Mouse (Mus musculus) spleen, adult 10 weeks (tissue): ENCODE data around the gene Glrx2. TPM values are rescaled to one million over a fixed set of nuclear protein-coding genes. Genes with fewer than 3 reads are reported as not detected.

Experiments used
- polyA plus RNA-seq: library from polyadenylated mRNA; stranded (reverse); fragments of 350-450 nt; fragmentation: Illumina TruSeq; extraction: RNeasy Lipid Tissue Mini Kit (QIAGEN cat#74804); gene quantifications from one replicate; pipeline ENCODE4 v1.2.3, GENCODE M21; 2015; ENCODE audit warnings: low replicate concordance; ENCODE audit not compliant: insufficient read depth

Gene Glrx2
- 57.6 TPM for polyA plus RNA-seq

DNA sequence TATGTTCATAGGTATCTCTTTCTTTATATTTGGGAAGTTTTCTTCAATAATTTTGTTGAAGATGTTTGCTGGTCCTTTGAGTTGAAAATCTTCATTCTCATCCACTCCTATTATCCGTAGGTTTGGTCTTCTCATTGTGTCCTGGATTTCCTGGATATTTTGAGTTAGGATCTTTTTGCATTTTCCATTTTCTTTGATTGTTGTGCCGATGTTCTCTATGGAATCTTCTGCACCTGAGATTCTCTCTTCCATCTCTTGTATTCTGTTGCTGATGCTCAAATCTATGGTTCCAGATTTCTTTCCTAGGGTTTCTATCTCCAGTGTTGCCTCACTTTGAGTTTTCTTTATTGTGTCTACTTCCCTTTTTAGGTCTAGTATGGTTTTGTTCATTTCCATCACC is at the start of gene Glrx2:
Glrx2 (plus strand) TSS at position 301 of the 400 bp plus-strand sequence.

DNA sequence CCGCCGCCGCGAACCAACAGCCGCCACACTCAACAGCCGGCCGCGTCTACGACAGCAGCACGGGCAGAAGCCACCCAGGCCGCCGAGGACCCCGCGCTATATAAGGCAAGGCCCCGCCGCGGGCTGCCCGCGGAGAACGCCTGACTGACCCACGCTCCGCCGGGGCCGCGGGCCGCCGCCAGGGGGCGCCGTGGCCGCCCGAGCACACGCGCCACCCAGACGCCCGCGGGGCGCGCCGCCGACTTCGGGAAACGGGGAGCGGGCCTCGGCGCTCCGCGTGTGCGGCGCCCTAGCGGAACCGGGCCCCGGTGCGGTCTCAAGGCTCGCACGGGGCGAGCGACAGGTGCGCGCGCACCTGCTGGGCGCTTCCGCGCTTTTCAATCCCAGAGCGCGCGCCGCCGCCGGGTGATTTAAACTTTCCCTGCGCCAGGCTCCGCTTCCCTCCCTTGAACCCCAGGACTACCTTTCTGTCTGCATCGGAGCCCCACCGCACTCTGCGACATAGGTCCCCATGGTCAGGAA is 13.3 kb upstream of the Glrx2 start, which contains the start of gene Cdc73:
Cdc73 (minus strand) TSS at position 153 of the 522 bp plus-strand sequence.

DNA sequence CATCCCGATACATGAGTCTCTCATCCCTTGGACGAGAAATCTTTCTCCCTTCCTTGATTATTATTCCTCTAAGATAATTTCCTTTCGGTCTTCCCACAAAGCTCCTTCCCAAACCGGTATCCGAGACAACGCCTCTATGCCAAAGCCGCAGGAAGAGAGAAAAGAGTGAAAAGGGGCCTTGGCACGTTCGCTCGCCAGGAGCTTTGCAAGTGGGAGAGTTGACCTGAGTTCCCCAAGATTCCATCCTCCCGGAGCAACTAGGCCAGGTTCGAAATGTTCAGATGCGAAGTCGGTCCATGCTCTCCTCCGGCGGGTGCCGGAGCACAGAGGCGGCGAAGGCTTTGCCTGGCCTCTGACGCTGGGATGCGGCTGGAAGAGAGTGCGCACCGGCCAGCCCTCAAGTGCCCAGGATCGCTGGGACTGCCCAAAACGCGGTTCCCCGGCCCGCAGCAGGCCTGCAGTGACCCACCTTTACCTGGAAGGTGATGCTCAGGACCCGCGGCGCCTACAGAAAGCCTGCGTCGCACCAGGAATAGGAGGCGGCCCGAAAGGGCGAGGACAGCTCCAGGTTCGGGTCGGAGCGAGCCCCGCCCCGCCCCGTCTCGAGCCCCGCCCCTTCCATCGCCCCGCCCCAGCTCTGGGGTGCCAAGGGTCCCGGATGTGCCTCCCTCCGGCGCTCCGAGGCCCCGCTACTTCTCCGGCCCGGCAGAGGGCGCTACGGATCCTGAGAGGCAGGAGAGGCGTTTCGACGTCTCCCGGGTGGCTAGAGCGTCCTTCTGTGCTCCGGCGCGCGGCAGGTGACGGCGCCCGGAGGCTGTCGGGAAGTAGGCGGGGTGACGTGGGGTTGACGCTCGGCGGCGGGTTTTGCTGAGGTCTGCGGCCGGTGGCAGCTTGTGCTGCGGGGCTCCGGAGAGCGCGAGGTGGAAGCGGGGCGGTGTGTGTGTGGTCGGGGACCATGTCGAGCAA is 60.6 kb downstream of the Glrx2 start, which contains the start of the genes Trove2 and Uchl5:
Trove2 (minus strand) TSS at position 623 of the 966 bp plus-strand sequence.
Uchl5 (plus strand) TSS at position 827 of the 966 bp plus-strand sequence.

Other genes starting within 250 kb of the Glrx2 start
- gene B3galt2, start 75.7 kb upstream of the Glrx2 start, polyA plus RNA-seq: 0.29 TPM
- 63.2 TPM for gene Cdc73, start 13.4 kb upstream of the Glrx2 start, polyA plus RNA-seq
- 6.5 TPM for gene Trove2, start 60.7 kb downstream of the Glrx2 start, polyA plus RNA-seq
- gene Uchl5, start 60.9 kb downstream of the Glrx2 start, polyA plus RNA-seq: 50.7 TPM